Mouse (Mus musculus) G1E-ER4 (cell line): ENCODE measurements around the gene Foxk2. TPM values are rescaled to one million over a fixed set of nuclear protein-coding genes. Genes with fewer than 3 reads are reported as not detected.
A peak's percentile ranks its signal among the peaks of the same experiment; 100 is the strongest.

Source experiments
- GATA1 ChIP-seq: IDR thresholded peaks from one replicate; pipeline ENCODE4 v1.8.0; 2012; ENCODE audit warnings: low read length, inconsistent platforms
- polyA plus RNA-seq: library from polyadenylated mRNA; stranded (reverse); fragments of >175 nt; gene quantifications from 2 replicates; pipeline ENCODE4 v1.2.3, GENCODE M21; 2012

Foxk2 gene
- polyA plus RNA-seq, 1 experiment: 41.6 TPM

DNA sequence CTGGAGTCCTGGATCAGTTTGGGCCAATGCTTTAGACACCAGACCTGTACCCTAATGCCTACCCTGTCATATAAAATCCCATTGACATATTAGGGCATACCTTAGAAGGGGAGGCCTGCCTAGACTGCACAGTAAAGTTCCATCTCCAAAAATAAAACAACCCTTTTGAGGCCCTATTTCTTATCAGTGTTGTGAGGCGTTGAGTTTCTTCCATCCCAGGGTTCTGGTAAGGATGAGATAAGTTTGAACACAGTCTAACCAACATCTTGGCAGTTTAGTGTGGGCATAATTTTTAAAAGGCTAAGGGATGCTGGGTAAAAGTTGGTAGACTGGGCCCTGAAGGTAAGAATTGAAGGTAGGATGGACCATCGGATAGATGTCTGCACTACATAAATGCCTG is 20.1 kb upstream of the Foxk2 start:
- peak; percentile 41 for TF ChIP-seq GATA1

DNA sequence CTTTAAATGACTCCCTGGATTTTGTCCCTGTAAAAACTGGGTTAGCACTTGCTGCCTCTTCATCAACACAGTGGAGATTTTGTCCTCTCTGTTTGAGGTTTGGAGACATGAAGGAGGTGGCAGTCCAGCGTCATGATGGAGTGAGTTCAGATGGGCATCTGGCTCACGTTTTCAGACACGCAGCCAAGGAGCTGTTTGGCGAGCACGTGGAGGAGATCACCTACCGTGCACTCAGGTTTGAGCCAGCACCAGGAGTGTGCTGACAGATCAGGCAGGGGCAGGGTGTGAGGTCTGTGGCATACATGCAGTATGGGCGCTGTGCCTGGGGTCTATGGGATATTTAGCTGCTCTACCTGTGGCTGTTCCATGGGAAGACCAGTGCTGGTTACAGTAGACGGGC is 9.6 kb upstream of the Foxk2 start:
- no peak for TF ChIP-seq GATA1

DNA sequence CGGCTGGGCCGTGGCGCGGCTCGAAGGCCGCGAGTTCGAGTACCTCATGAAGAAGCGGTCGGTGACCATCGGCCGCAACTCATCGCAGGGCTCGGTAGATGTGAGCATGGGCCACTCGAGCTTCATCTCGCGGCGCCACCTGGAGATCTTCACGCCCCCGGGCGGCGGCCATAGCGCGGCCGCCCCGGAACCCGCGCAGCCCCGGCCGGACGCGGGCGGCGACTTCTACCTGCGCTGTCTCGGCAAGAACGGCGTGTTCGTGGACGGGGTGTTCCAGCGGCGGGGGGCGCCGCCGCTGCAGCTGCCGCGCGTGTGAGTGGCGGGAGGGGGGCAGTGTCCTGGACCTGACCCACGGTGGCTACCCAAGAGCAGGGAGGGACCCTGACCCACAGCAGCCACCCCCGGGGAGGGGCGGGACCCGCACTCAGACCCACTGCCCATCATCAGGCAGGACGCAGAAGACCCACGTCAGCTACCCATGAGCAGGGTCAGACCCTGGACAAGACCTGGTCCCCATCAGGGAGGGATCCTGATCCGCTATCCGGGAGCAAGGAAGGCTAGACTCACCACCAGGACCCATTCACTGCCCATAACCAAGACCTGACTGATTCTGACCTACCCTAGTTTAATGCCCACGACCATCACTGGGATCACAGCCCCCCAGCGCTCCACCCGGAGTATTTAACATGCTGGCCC is 569 bp downstream of the Foxk2 start:
- TF ChIP-seq GATA1: no peak

DNA sequence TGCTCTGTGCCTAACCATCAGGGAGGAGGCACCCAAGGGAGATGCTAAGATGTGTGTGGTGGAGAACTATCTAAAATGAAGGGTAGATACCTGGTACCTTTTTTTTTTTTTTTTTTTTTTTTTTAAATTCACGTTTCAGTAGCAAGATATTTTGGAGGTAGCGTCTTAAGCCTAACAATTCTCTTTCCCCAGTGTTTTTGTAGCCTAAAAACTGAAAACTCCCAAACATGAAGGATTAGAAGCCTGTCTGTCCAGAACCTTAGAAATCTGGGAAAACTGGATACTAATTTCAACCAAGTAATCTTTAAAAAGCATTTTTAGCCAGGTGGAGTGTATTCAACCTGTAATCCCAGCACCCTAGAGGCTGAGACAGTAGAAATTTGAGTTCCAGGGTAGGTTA is 1.3 kb downstream of the Foxk2 start:
- no peak for TF ChIP-seq GATA1

DNA sequence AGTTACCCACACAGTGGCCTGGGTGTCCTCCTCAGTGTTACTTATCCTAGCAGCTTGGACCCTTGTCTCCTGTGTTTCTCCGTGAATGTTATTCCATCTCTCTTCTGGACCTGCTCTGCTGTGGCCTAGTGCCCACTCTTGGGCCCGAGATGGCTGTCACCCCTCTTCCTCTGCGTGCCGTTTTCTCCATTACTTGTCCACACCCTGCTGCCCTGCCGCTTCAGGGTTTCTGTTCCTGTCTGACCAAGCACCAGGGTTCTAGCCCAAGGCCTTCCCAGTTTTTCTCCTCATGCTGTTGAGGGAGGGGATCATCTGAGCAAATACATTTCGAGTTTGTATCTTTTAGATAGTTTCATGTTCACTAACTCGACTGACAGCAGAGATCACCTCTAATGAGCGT is 17.7 kb downstream of the Foxk2 start:
- TF ChIP-seq GATA1: no peak

DNA sequence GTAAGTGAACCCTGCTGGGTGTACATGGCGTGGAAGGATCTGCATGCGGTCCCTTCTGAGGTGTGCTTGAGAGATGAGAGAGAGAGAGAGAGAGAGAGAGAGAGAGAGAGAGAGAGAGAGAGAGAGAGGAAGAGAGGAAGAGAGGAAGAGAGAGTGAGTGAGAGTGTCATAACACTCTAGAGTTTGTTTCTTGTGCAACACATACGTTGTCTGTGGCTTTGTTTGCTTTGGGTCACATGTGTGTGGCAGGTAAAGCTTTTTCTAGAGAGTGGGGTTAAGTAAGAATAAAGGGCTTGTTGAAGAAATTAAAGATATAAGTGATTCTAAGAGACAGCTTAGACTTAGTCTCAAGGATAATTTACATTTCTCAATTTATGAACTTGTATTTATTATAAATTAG is 18.2 kb downstream of the Foxk2 start:
- no peak for TF ChIP-seq GATA1

DNA sequence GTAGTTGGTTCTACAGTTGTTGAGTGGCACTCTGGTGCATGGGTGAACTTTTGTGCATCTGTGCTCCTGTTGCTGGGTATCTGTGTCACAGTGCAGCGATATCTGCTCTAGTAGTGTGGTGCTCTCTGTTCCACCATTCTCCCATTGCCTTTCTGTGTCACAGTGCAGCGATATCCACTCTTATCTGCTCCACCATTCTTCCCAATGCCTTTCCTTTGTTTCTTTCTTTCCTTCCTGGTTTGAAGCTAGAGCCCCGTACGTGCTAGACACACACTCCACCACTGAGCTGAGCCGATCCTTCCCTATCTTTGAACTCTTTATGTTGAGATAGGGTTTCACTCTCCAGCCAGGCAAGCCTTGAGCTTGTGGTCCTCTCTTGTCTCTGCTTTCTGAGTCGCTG is 23.1 kb downstream of the Foxk2 start:
- no peak for TF ChIP-seq GATA1

DNA sequence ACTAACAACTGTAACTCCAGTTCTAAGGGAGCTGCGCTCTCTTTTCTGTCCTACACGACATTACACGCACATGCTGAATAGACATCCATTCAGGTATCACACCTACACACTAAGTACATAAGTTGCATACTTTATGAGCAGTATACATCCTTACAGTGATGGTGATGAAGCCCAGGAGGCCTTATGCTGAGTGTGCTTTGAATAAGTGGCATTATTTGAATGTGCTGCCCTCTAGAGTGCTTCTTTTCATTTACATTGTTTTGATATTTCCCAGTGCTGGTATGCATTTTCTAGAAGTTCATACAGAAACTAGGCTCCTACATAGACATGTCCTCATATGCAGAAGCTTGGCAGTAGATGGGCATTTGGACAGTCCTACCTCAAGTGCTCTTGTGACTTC is 30.1 kb downstream of the Foxk2 start:
- TF ChIP-seq GATA1: no peak

DNA sequence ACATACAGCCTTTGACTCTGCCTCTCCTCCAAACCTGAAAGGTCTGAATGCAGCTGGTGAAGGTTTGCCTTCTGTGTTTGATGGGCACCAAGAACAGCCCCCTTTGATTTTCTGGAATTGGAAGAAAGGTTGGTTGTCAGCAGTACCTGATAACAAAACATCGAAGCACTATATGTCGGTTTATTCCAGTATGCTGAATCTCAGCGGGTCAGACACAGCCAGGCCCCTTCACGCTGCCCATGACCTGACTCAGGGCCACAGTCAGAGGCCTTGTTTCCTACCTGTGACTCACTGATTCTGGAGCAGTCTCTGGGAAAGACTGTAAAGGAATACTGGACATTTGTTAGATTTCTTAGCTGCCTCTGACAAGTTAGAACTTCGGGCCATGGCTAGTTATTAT is 35.0 kb downstream of the Foxk2 start:
- no peak for TF ChIP-seq GATA1

DNA sequence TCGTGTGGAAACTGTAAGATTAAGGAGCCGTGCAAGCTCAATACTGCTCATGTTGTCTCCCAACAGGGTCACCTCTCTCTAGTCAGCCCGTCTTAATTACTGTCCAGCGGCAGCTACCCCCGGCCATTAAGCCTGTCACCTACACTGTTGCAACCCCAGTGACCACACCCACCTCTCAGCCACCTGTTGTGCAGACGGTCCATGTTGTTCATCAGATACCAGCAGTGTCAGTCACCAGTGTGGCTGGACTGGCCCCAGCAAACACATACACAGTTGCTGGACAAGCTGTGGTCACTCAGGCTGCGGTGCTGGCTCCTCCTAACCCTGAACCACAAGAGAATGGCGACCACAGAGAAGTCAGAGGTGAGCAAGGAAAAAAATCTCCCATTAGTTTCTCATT is 38.7 kb downstream of the Foxk2 start:
- no peak for TF ChIP-seq GATA1

DNA sequence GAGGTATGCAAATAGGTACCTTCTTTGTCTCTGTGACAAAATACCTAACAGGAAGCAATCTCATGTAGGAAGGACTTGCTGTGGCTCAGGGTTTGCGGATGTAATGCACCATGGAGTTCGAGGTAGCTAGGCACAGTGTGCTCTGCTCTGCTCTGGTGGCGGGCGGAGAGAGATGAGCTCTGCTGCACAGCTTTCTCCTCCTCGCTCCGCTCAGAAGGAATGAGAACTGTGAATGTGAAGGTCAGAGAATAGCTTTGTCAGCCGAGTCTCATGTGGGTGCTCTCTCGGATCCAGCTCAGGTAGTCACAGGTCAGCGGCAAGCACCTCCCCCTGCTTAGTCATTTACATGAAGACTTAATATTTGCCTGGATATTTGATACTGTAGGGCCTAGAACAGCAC is 40.5 kb downstream of the Foxk2 start:
- no peak for TF ChIP-seq GATA1

DNA sequence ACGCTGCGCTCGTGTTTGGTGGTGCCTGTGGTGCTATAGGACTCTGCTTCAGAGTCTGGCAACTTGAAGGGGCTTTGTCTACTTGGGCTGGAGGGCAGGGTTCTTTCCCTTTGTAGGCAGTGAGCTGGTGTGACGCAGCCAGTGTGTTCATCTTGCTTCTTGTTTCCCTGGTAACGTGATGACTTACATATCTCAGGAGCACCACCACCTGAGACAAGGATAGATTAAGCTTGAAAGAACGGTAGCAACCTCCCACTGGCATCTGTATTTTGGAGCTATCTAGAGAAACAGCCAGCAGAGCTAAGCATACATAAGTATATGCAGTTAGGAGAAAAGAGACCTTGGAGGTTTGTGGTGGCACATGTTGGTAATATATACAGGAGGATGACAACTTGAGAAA is 45.6 kb downstream of the Foxk2 start:
- no peak for TF ChIP-seq GATA1

DNA sequence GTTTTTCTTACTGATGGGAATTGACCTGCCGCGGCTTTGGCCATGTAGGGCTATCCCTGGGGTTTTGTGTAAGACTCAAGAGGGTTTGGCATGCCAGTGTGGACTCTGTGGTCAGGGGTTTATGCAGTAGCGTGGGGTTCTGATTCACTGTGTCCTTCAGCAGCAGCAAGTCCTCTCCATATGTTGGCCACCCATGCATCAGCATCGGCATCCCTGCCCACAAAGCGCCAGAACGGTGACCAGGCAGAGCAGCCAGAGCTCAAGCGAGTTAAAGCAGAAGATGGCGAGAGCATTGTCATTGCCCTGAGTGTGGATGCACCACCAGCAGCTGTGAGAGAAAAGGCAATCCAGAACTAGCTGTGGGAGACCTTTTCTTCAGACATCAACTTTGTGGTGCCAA is 46.8 kb downstream of the Foxk2 start:
- TF ChIP-seq GATA1: no peak

DNA sequence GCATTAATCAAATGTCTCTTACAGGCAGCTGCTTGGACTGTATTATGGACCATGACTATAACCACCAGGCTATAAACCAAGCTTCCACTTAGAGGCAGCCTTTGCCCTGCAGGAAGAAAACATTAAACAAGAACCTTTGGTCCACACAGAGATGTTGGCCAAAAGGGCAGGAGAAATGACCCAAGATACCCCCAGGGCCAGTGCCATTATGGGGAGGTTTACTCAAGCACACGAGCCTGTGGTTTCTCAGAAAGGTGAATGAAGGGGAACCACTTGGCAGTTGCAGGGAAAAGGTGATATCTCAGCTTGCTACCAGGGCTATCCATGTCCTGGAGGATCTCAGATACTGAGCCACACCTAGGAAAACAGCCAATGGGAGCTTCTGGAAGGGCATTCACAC is 66.2 kb downstream of the Foxk2 start:
- TF ChIP-seq GATA1: no peak

DNA sequence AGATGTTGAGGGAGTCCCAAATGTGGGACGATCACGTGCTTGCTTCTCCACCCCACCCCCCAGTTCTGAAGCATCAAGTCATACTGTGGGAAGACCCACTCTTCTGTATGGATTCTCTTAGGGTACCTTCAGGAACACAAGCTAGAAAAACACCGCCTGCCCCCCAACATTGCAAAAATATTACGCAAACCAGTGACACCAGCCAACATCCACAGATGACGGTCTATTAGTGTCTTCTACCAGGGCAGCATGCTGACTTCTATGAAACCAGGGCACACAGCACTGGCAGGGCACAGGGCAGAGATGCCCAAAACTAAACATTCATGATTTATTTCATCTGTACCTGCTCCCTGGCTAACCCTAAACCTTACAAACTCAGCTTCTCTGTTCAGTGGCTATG is 66.9 kb downstream of the Foxk2 start:
- no peak for TF ChIP-seq GATA1

DNA sequence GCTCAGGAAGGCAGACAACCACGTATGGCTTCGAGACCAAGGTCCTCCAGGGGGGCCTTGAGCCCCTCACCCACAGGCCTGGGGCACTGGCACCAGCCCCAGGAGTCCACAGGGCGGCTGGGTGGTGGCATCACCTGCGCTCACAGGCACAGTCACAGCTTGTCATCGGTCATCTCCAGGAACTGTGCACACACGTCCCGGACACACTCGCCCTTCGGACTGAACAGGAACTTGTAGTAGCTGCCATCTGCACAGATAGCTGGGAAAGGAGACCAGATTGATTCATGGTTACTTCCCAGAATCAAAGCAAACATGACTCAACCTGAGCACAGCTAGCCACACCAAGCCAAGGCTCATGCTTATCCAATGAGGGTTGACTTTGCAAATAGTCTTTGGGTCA is 68.4 kb downstream of the Foxk2 start:
- TF ChIP-seq GATA1: no peak

DNA sequence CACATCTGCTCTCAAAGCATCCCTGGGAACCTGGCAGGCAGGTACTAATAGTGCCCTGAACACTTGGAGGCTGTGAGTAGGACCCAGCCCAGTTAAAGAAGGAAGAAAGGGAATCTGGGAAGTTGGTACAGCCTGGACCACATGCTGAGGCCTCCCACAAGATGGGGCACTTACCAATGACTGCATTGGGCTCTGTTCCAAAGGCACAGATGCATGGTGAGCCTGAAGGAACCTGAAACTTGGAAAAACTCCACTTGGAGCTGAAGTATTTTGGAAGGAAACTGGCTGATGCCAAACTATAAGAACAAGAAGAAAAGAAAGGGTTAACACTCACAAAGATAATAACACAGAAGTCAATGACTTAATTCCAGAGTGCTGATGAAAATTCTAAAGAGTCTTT is 68.8 kb downstream of the Foxk2 start:
- TF ChIP-seq GATA1: no peak

DNA sequence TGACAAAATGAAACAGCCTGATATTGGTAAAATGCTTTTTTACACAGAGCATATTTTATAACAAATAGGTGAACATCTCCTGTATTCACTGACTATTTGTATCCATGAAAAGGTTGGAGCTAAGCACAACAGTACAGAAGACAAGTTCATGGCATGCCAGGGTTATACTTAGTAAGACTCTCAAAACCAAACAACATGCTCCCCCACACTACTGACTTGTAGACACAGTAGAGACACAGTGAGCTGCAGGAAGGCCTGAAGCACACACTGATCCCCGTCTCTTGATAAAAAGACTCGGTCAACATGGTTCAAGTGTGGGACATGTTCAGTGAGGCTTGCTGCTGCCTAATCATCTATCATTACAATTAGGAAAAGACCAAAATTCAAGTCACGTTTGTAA is 71.9 kb downstream of the Foxk2 start:
- TF ChIP-seq GATA1: no peak
